Mouse (Mus musculus) lung, embryonic 16.5 days (tissue): ENCODE measurements at regions not wholly inside any gene's neighbourhood (a gene's known extent, or its start where the extent isn't known, plus 50 kb on each side); places are given as distances from the start of the nearest gene placed in this dataset.
A peak's percentile ranks its signal among the peaks of the same experiment; 100 is the strongest.

Experiments
- ATAC-seq: fragments of 200-750 bp; cut with Nextera tagmentation; 2 replicates; pipeline ENCODE4 v1.8.0; 2017; ENCODE audit warnings: low read depth, mild to moderate bottlenecking, moderate library complexity
- H3K27ac ChIP-seq: fragments of 300-500 bp; sonication (generic); 2 replicates; pipeline ENCODE4 v1.5.1; 2014; ENCODE audit warnings: mild to moderate bottlenecking, control low read depth, low read length
- H3K27me3 ChIP-seq: fragments of 300-500 bp; sonication (generic); 2 replicates; pipeline ENCODE4 v1.6.1; 2014; ENCODE audit warnings: low read depth, low read length, mixed read lengths; ENCODE audit not compliant: control insufficient read depth, insufficient read depth
- H3K36me3 ChIP-seq: fragments of 300-500 bp; sonication (generic); 2 replicates; pipeline ENCODE4 v1.6.1; 2014; ENCODE audit warnings: low read length; ENCODE audit not compliant: control insufficient read depth, insufficient read depth
- H3K4me1 ChIP-seq: fragments of 300-500 bp; sonication (generic); replicated peaks from 2 replicates; pipeline ENCODE4 v1.6.1; 2014; ENCODE audit warnings: low read length, mixed read lengths; ENCODE audit not compliant: control insufficient read depth, insufficient read depth
- H3K4me2 ChIP-seq: fragments of 300-500 bp; sonication (generic); 2 replicates; pipeline ENCODE4 v1.6.1; 2014; ENCODE audit warnings: low read depth, low read length, control low read depth
- H3K4me3 ChIP-seq: fragments of 300-500 bp; sonication (generic); 2 replicates; pipeline ENCODE4 v1.5.1; 2014; ENCODE audit warnings: mild to moderate bottlenecking, low read length, control low read depth
- H3K9ac ChIP-seq: fragments of 300-500 bp; sonication (generic); 2 replicates; pipeline ENCODE4 v1.6.1; 2014; ENCODE audit warnings: low read length, control low read depth
- H3K9me3 ChIP-seq: fragments of 300-500 bp; sonication (generic); 2 replicates; pipeline ENCODE4 v1.6.1; 2016; ENCODE audit warnings: low read length; ENCODE audit not compliant: control insufficient read depth
- WGBS: fragments of 180-500 bp; shearing (Covaris S2); extraction: QIAGEN DNeasy Blood & Tissue Kit; methylation state at CpG from one replicate; pipeline ENCODE4 v1.1.7; 2014; 5-methylcytosine and 5-hydroxymethylcytosine counted together

DNA sequence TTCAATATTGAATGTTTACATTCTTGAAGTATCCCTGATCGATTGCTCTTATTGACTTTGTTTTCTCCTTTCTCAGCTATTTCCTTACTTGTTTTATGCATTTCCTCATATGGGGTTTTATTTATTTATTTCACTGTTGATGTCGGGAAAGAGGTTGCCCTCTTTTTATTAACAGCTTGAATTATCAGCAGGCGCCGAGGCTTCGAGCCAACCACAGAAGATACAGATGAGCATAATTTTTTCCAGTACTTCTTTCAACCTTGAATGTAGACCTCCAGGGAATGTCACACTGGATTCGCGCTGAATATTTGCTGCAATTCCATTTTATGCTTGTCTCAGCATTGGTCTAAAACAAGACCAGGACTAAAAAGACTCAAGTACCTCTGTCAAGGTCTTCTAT is 183.4 kb upstream of the Cntn6 start:
- Histone ChIP-seq H3K27me3 (no peaks in the 10 kb centered on the region), H3K36me3 (no peaks in the 10 kb centered on the region), H3K9ac (no peak overlapping the region), H3K27ac (no peak overlapping the region), H3K4me2 (no peak overlapping the region), H3K4me3 (no peak overlapping the region), H3K9me3 (no peaks in the 10 kb centered on the region), H3K4me1 (no peaks in the 10 kb centered on the region)
- peak; percentile 43; the same call in 1 of the 2 replicates for ATAC-seq
- 48% methylated on average over 7 of the region's 7 CpGs for WGBS

- Histone ChIP-seq H3K9me3 (no peaks in the 10 kb centered on the region), H3K27ac (no peak overlapping the region), H3K4me2 (no peak overlapping the region), H3K36me3 (no peaks in the 10 kb centered on the region), H3K4me1 (no peaks in the 10 kb centered on the region), H3K9ac (no peak overlapping the region), H3K27me3 (no peaks in the 10 kb centered on the region), H3K4me3 (no peak overlapping the region)
- ATAC-seq, result no peak
- 83% methylated on average over 3 of the region's 3 CpGs for WGBS
These were observed 179.6 kb upstream of the Cntn6 start for GRCm38 (mm10) chr6:104312993-104313392.

GRCm38 (mm10) chr6:104318451-104318850 is 174.1 kb upstream of the Cntn6 start:
- no peaks in the 10 kb centered on the region for H3K27me3 ChIP-seq
- ATAC-seq, result no peak
- no peak overlapping the region for H3K27ac ChIP-seq
- H3K9me3 ChIP-seq, result no peaks in the 10 kb centered on the region
- no peaks in the 10 kb centered on the region for H3K36me3 ChIP-seq
- whole genome bisulfite sequencing, result 52% methylated on average over 4 of the region's 4 CpGs
- no peak overlapping the region for H3K4me3 ChIP-seq
- no peaks in the 10 kb centered on the region for H3K4me1 ChIP-seq
- H3K9ac ChIP-seq, result no peak overlapping the region
- H3K4me2 ChIP-seq, result no peak overlapping the region

DNA sequence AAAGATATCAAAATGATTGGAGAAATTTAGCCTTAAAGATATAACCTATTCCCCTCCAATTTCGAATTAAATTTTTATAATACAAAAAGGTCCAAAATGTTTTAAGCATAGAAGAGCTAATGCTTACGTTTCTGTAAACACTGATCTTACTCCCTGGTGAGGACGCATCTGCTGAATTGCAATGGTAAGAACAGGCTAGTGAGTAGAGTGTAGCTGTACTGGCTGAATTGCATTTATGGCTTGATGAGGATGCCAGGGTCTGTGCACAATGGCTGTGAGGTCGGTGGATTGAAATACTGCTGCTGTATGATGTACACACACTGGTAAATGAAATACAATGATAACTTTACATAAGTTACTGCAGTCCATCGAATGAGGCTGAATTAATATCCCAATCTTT is 170.4 kb upstream of the Cntn6 start:
- Histone ChIP-seq H3K4me2 (no peak overlapping the region), H3K27me3 (no peaks in the 10 kb centered on the region), H3K27ac (no peak overlapping the region), H3K9ac (no peak overlapping the region), H3K36me3 (no peaks in the 10 kb centered on the region), H3K4me1 (no peaks in the 10 kb centered on the region), H3K9me3 (no peaks in the 10 kb centered on the region), H3K4me3 (no peak overlapping the region)
- 67% methylated on average over 5 of the region's 5 CpGs for WGBS
- no peak for ATAC-seq

DNA sequence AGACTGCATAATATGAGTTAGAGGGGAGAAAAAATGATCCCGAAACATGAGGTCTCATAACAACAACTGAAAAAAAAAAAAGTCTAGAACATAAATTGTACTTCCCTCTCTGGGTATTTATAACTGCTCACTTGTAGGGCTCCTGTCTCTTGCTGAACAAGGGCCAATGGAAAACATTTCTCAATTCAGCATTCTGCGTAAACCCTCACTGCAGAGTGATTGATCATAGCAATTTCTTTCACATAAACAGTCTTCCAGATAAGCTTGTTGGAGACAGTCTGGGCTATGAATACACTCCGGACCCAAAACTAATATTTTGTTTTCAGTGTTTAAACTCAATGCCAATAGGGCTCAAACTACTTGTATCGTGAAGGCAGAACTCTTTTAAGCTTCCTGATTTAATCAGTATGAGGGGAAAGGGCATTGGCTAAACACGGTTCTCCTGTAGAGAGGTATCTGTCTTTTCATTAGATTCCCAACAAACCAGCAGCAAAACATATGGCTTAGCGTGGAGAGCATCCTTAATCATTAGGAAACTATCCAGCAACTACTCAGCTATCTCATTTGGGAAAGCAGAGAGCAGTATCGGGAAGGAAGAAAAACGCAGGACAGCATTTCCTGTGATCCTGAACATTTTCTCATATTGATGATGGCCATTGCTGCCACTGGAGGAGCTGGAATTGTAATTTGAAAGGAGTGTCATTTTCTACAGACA is 153.3 kb upstream of the Cntn6 start:
- H3K9ac ChIP-seq, result no peak overlapping the region
- H3K27me3 ChIP-seq, result no peaks in the 10 kb centered on the region
- no peaks in the 10 kb centered on the region for H3K9me3 ChIP-seq
- H3K4me3 ChIP-seq, result no peak overlapping the region
- H3K4me1 ChIP-seq, result no peaks in the 10 kb centered on the region; the same call in 1 of the 2 replicates
- H3K27ac ChIP-seq, result no peak overlapping the region
- peak; percentile 76 for ATAC-seq
- no peaks in the 10 kb centered on the region for H3K36me3 ChIP-seq
- WGBS, result 35% methylated on average over 8 of the region's 8 CpGs
- no peak overlapping the region for H3K4me2 ChIP-seq

- no peaks in the 10 kb centered on the region for H3K36me3 ChIP-seq
- no peak overlapping the region for H3K4me2 ChIP-seq
- H3K4me1 ChIP-seq, result no peaks in the 10 kb centered on the region; the same call in 1 of the 2 replicates
- no peaks in the 10 kb centered on the region for H3K27me3 ChIP-seq
- no peak overlapping the region for H3K27ac ChIP-seq
- 64% methylated on average over 1 of the region's 1 CpGs for WGBS
- no peak for ATAC-seq
- H3K9ac ChIP-seq, result no peak overlapping the region
- no peaks in the 10 kb centered on the region for H3K9me3 ChIP-seq
- H3K4me3 ChIP-seq, result no peak overlapping the region
These were observed 148.6 kb upstream of the Cntn6 start for GRCm38 (mm10) chr6:104343986-104344385.
